ENCODE assay signal across 9 mouse cellular contexts in genomic region chr6:8659194-8659959, GRCm38 (mm10).
DNase-seq lines count a peak whose midpoint lies in the region; ATAC-seq lines count a peak whose summit lies in the region.
"Had no signal": no experiment of that assay in that cellular context is flagged by ENCODE, and none has a peak within 500 bp of the region (broad histone marks: within the 10 kb centered on the region; RNA-seq: fewer than 3 reads in every experiment).

No protein-coding gene starts in this region.

- 19% methylated on average over 13 of the region's 13 CpGs for WGBS in hindbrain, embryonic 16.5 days

- peak overlapping the region; percentile 5; the same call in 1 of the 2 replicates for H3K4me2 ChIP-seq in hindbrain, embryonic 16.5 days (ENCODE audit: low read length)
- H3K4me2 ChIP-seq: liver, embryonic 12.5 days had no signal

- no peaks in the 10 kb centered on the region for H3K9me3 ChIP-seq in hindbrain, embryonic 16.5 days (ENCODE audit: control insufficient read depth, low read length)
- H3K9me3 ChIP-seq: liver, embryonic 12.5 days had no signal

- ATAC-seq in hindbrain, embryonic 16.5 days: peak; percentile 71
- ATAC-seq: liver, embryonic 12.5 days had no signal

- no peaks in the 10 kb centered on the region for H3K36me3 ChIP-seq in hindbrain, embryonic 16.5 days (ENCODE audit: control insufficient read depth, insufficient read depth, low read length)
- H3K36me3 ChIP-seq: liver, embryonic 12.5 days had no signal

- peaks cover 7% of the 10 kb centered on the region for H3K4me1 ChIP-seq in hindbrain, embryonic 16.5 days (ENCODE audit: control insufficient read depth, insufficient read depth, low read depth, low read length)
- H3K4me1 ChIP-seq: liver, embryonic 12.5 days had no signal

- 0 out of 2 replicates have a peak overlapping the region, but pooled peaks have one; percentile 21 for H3K27ac ChIP-seq in hindbrain, embryonic 16.5 days (ENCODE audit: low read depth, low read length)
- H3K27ac ChIP-seq: liver, embryonic 12.5 days had no signal

- intact Hi-C loops in left cerebral cortex, postnatal 4 days (cut with DNase I): no loop called here

- no peaks in the 10 kb centered on the region for H3K27me3 ChIP-seq in hindbrain, embryonic 16.5 days (replicated peaks; ENCODE audit: control insufficient read depth, insufficient read depth, low read length)
- H3K27me3 ChIP-seq: liver, embryonic 12.5 days had no signal

- peak; percentile 79 for DNase-seq in left cerebral cortex, postnatal 4 days
- no peak for DNase-seq in left cerebral cortex, adult 11 months (ENCODE audit: low spot score)
- DNase-seq in embryo, embryonic 10 days (ENCODE audit: low spot score): peak; percentile 71
- peak; percentile 80 for DNase-seq in retina, postnatal 1 day
- DNase-seq in adrenal gland, adult 18-20 months (ENCODE audit: low spot score in 2 of 2): no peak
- DNase-seq in thymus, postnatal 36 days: no peak

- no peak overlapping the region for H3K4me3 ChIP-seq in hindbrain, embryonic 16.5 days (ENCODE audit: low read length)
- H3K4me3 ChIP-seq: erythroblast, embryonic 14.5 days; liver, embryonic 12.5 days had no signal

- no peak overlapping the region for H3K9ac ChIP-seq in hindbrain, embryonic 16.5 days (ENCODE audit: low read depth, low read length)
- H3K9ac ChIP-seq: liver, embryonic 12.5 days had no signal

Comparison
In these comparisons a context has a peak if more than half of its experiments do, and no peak if none do; other contexts are left out.
1. DNase-seq: peak in left cerebral cortex, postnatal 4 days (single experiment), embryo, embryonic 10 days (single experiment) and retina, postnatal 1 day (single experiment); none in left cerebral cortex, adult 11 months (single experiment), adrenal gland, adult 18-20 months (0 of 2) and thymus, postnatal 36 days (0 of 2).